Mouse (Mus musculus): ENCODE results near the gene G530012D18Rik. TPM values are rescaled to one million over a fixed set of nuclear protein-coding genes. Genes with fewer than 3 reads are reported as not detected.

The G530012D18Rik gene
- polyA plus RNA-seq, 1 experiment from 2014 or later, result not detected

Other genes with a start within 250 kb of the G530012D18Rik start
- gene Sp110, start 23.1 kb downstream of the G530012D18Rik start, polyA plus RNA-seq (2016; fragmentation: Nextera tagmentation; extraction: Ambion mirVana), result 0.84 and 0.93 TPM in 2 replicates
- 0.72 and 2.0 TPM in 2 replicates for gene Sp140, start 24.7 kb downstream of the G530012D18Rik start, polyA plus RNA-seq (2016; fragmentation: Nextera tagmentation; extraction: Ambion mirVana)
- 0.62 and 1.1 TPM in 2 replicates for gene Sp100, start 74.3 kb downstream of the G530012D18Rik start, polyA plus RNA-seq (2016; fragmentation: Nextera tagmentation; extraction: Ambion mirVana)
- gene A630001G21Rik, start 203.0 kb downstream of the G530012D18Rik start, polyA plus RNA-seq (2016; fragmentation: Nextera tagmentation; extraction: Ambion mirVana), result 1.2 and 1.5 TPM in 2 replicates
- gene Cab39, start 217.8 kb downstream of the G530012D18Rik start, polyA plus RNA-seq (2016; fragmentation: Nextera tagmentation; extraction: Ambion mirVana), result 75.3 and 80.6 TPM in 2 replicates